Mouse (Mus musculus): ENCODE measurements at regions not wholly inside any gene's neighbourhood (a gene's known extent, or its start where the extent isn't known, plus 50 kb on each side); places are given as distances from the start of the nearest gene placed in this dataset.

DNA sequence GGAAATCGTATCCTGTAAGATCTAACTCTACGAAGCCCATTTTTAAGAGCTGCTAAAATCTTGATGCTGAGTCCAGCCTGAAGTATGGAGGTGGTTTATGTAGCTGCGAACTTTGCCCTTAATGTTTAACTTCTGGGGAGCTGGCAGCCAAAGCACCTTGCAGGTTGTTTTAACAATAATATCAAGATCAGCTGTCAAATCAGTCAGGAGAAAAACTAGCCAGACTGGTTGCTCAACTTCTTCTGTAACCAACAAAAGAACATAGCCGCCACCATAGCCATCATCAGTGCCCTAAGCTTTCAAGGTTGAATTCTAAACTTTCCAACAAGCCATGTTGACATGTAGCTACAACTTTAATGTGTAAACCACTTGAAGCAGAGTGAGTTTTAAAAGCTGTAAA is 184.1 kb downstream of the Dmrt2 start:
- TF ChIP-seq CTCF (IDR thresholded peaks at IDR 0.05; ENCODE audit: control insufficient read depth, insufficient read depth, insufficient replicate concordance, low read depth, low read length), result no peak
- no peak for TF ChIP-seq POLR2A (IDR thresholded peaks at IDR 0.05; ENCODE audit: control insufficient read depth, low read depth, low read length)

All from testis, adult 2 months (tissue).